Mouse (Mus musculus): Measurements from ENCODE around the gene Ccr10. TPM values are rescaled to one million over a fixed set of nuclear protein-coding genes. Genes with fewer than 3 reads are reported as not detected.

Ccr10 gene
- polyA plus RNA-seq, 1 experiment = 0.02 TPM

GRCm38 (mm10) chr11:101196175-101196574 is 20.9 kb upstream of the Ccr10 start:
- no peak for TF ChIP-seq TAL1 (IDR thresholded peaks at IDR 0.05; ENCODE audit: low read length)
- TF ChIP-seq GATA1 (IDR thresholded peaks at IDR 0.05; ENCODE audit: low read length) = no peak
- H3K27me3 ChIP-seq (ENCODE audit: control insufficient read depth) = no peaks in the 10 kb centered on the region
- H3K4me1 ChIP-seq (ENCODE audit: control insufficient read depth) = peaks cover 45% of the 10 kb centered on the region
- H3K9me3 ChIP-seq (ENCODE audit: control insufficient read depth, low read length) = no peaks in the 10 kb centered on the region
- H3K4me3 ChIP-seq (replicated peaks) = no peak overlapping the region
- H3K36me3 ChIP-seq (ENCODE audit: control insufficient read depth) = peaks cover 96% of the 10 kb centered on the region

- TF ChIP-seq TAL1 (IDR thresholded peaks at IDR 0.05; ENCODE audit: low read length) = no peak
- no peak for TF ChIP-seq GATA1 (IDR thresholded peaks at IDR 0.05; ENCODE audit: low read length)
- H3K4me1 ChIP-seq (ENCODE audit: control insufficient read depth) = peaks cover 45% of the 10 kb centered on the region
- H3K9me3 ChIP-seq (ENCODE audit: control insufficient read depth, low read length) = no peaks in the 10 kb centered on the region
- no peak overlapping the region for H3K4me3 ChIP-seq (replicated peaks)
- H3K36me3 ChIP-seq (ENCODE audit: control insufficient read depth) = peaks cover 96% of the 10 kb centered on the region
- H3K27me3 ChIP-seq (ENCODE audit: control insufficient read depth) = no peaks in the 10 kb centered on the region
Observed at GRCm38 (mm10) chr11:101195571-101195970, 20.3 kb upstream of the Ccr10 start.

GRCm38 (mm10) chr11:101195101-101195500 is 19.9 kb upstream of the Ccr10 start:
- H3K4me1 ChIP-seq (ENCODE audit: control insufficient read depth) = peaks cover 45% of the 10 kb centered on the region
- peaks cover 93% of the 10 kb centered on the region for H3K36me3 ChIP-seq (ENCODE audit: control insufficient read depth)
- no peak for TF ChIP-seq TAL1 (IDR thresholded peaks at IDR 0.05; ENCODE audit: low read length)
- no peak for TF ChIP-seq GATA1 (IDR thresholded peaks at IDR 0.05; ENCODE audit: low read length)
- H3K4me3 ChIP-seq (replicated peaks) = no peak overlapping the region
- H3K9me3 ChIP-seq (ENCODE audit: control insufficient read depth, low read length) = no peaks in the 10 kb centered on the region
- no peaks in the 10 kb centered on the region for H3K27me3 ChIP-seq (ENCODE audit: control insufficient read depth)

GRCm38 (mm10) chr11:101194643-101195042 is 19.4 kb upstream of the Ccr10 start:
- Histone ChIP-seq H3K36me3 (ENCODE audit: control insufficient read depth) (peaks cover 89% of the 10 kb centered on the region), H3K4me3 (replicated peaks) (no peak overlapping the region), H3K9me3 (ENCODE audit: control insufficient read depth, low read length) (no peaks in the 10 kb centered on the region), H3K27me3 (ENCODE audit: control insufficient read depth) (no peaks in the 10 kb centered on the region), H3K4me1 (ENCODE audit: control insufficient read depth) (peaks cover 45% of the 10 kb centered on the region)
- TF ChIP-seq GATA1 (IDR thresholded peaks at IDR 0.05; ENCODE audit: low read length) = no peak
- no peak for TF ChIP-seq TAL1 (IDR thresholded peaks at IDR 0.05; ENCODE audit: low read length)

- H3K27me3 ChIP-seq (ENCODE audit: control insufficient read depth) = no peaks in the 10 kb centered on the region
- H3K9me3 ChIP-seq (ENCODE audit: control insufficient read depth, low read length) = no peaks in the 10 kb centered on the region
- peaks cover 45% of the 10 kb centered on the region for H3K4me1 ChIP-seq (ENCODE audit: control insufficient read depth)
- H3K4me3 ChIP-seq (replicated peaks) = no peak overlapping the region
- peaks cover 85% of the 10 kb centered on the region for H3K36me3 ChIP-seq (ENCODE audit: control insufficient read depth)
- TF ChIP-seq GATA1 (IDR thresholded peaks at IDR 0.05; ENCODE audit: low read length) = no peak
- TF ChIP-seq TAL1 (IDR thresholded peaks at IDR 0.05; ENCODE audit: low read length) = no peak
Observed at GRCm38 (mm10) chr11:101194137-101194536, 18.9 kb upstream of the Ccr10 start.

GRCm38 (mm10) chr11:101193076-101193475 is 17.8 kb upstream of the Ccr10 start:
- H3K36me3 ChIP-seq (ENCODE audit: control insufficient read depth) = peaks cover 83% of the 10 kb centered on the region
- no peaks in the 10 kb centered on the region for H3K9me3 ChIP-seq (ENCODE audit: control insufficient read depth, low read length)
- H3K4me1 ChIP-seq (ENCODE audit: control insufficient read depth) = peaks cover 48% of the 10 kb centered on the region
- no peaks in the 10 kb centered on the region for H3K27me3 ChIP-seq (ENCODE audit: control insufficient read depth)
- TF ChIP-seq TAL1 (IDR thresholded peaks at IDR 0.05; ENCODE audit: low read length) = no peak
- no peak for TF ChIP-seq GATA1 (IDR thresholded peaks at IDR 0.05; ENCODE audit: low read length)
- H3K4me3 ChIP-seq (replicated peaks) = no peak overlapping the region

GRCm38 (mm10) chr11:101192646-101193045 is 17.4 kb upstream of the Ccr10 start:
- H3K4me3 ChIP-seq (replicated peaks) = no peak overlapping the region
- H3K27me3 ChIP-seq (ENCODE audit: control insufficient read depth) = no peaks in the 10 kb centered on the region
- peaks cover 50% of the 10 kb centered on the region for H3K4me1 ChIP-seq (ENCODE audit: control insufficient read depth)
- H3K9me3 ChIP-seq (ENCODE audit: control insufficient read depth, low read length) = no peaks in the 10 kb centered on the region
- peaks cover 81% of the 10 kb centered on the region for H3K36me3 ChIP-seq (ENCODE audit: control insufficient read depth)
- TF ChIP-seq TAL1 (IDR thresholded peaks at IDR 0.05; ENCODE audit: low read length) (no peak), GATA1 (IDR thresholded peaks at IDR 0.05; ENCODE audit: low read length) (no peak)

GRCm38 (mm10) chr11:101191919-101192470 is 16.8 kb upstream of the Ccr10 start:
- Histone ChIP-seq H3K27me3 (ENCODE audit: control insufficient read depth) (no peaks in the 10 kb centered on the region), H3K4me3 (replicated peaks) (no peak overlapping the region), H3K36me3 (ENCODE audit: control insufficient read depth) (peaks cover 80% of the 10 kb centered on the region), H3K4me1 (ENCODE audit: control insufficient read depth) (peaks cover 50% of the 10 kb centered on the region), H3K9me3 (ENCODE audit: control insufficient read depth, low read length) (peaks cover 1% of the 10 kb centered on the region; the same call in 1 of the 2 replicates)
- TF ChIP-seq GATA1 (IDR thresholded peaks at IDR 0.05; ENCODE audit: low read length) (no peak), TAL1 (IDR thresholded peaks at IDR 0.05; ENCODE audit: low read length) (no peak)

- H3K27me3 ChIP-seq (ENCODE audit: control insufficient read depth) = no peaks in the 10 kb centered on the region
- H3K9me3 ChIP-seq (ENCODE audit: control insufficient read depth, low read length) = peaks cover 7% of the 10 kb centered on the region; the same call in 1 of the 2 replicates
- no peak overlapping the region for H3K4me3 ChIP-seq (replicated peaks)
- peaks cover 79% of the 10 kb centered on the region for H3K36me3 ChIP-seq (ENCODE audit: control insufficient read depth)
- no peak for TF ChIP-seq TAL1 (IDR thresholded peaks at IDR 0.05; ENCODE audit: low read length)
- no peak for TF ChIP-seq GATA1 (IDR thresholded peaks at IDR 0.05; ENCODE audit: low read length)
- peaks cover 50% of the 10 kb centered on the region for H3K4me1 ChIP-seq (ENCODE audit: control insufficient read depth)
Observed at GRCm38 (mm10) chr11:101190913-101191907, 16.0 kb upstream of the Ccr10 start.

All from erythroblast, embryonic 14.5 days (primary cell).